Mouse (Mus musculus): ENCODE measurements around the gene Cxcl13.

DNA sequence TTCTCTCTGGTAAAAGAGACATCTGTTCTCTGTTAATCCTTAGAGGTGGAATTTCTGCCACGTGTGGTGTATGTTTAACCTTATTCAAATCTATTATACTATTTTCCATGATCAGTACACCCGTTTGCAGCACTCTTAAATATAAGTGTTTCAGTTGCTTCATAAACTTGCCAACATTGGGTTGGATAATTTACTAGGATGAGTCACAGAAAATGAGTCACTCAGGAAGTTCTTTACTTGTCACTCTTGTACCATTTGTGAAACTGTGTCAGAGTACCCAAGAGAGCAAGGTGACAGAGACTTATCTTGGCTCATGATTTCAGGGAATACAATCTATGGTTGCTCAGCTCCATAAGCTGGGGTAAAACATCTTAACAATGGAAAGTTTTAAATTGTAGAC is 8.2 kb downstream of the Cxcl13 start:
- no peak for TF ChIP-seq CTCF (IDR thresholded peaks at IDR 0.05; ENCODE audit: insufficient read depth, low read length)
- TF ChIP-seq POLR2A (IDR thresholded peaks at IDR 0.05; ENCODE audit: borderline replicate concordance, extremely low read depth, low read depth, low read length): no peak
